Mouse (Mus musculus) liver (tissue): ENCODE data around the gene Prkce.

ENCODE experiments used
- DNase-seq: peaks from one replicate; pipeline ENCODE4 v3.0.0-alpha.2; 2020; ENCODE audit warnings: mixed read lengths

The Prkce gene

DNA sequence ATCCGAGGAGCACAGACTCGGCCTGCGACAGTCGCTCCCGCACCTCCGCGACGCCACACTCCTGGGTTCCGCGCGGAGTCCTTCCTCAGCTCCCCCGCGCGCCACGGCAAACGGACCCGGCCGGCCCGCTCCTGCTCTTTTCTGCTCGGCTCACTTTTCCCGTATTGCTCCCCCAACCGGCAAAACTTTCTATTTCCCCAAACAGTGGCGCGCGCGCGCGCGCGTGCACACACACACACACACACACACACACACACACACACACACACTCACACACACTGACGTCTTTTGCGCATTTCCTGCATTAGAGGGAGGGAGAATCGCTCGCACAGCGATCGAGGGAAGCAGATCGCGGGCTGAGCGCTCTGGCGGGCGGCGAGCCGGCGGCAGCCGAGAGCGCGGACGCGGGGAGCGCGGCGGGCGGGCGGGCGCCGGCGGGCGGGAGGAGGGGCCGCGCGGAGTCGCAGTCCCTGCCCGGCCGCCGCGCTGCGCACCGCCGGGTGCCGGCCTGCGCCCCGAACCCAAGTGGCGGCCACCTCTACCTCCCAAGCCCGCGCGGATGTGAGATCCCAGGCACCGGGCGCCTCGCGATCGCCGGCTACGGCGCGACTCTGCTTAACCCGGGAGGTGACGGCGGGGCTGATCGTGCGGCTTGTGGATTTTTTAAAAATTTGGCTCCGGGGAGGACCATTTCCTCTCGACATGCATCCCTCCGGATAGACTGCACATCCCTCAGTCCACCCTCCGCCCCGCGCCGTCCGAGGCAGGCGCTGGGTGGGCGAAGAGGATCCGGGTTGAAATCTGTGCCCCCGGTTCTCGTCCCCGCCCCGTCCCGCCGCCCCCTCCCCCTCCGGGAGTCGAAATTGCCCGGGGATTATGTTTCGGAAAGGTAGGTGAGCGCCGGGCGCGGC, at the start of gene Prkce:
Gene Prkce (plus strand): TSS at position 466 of the 911 bp plus-strand sequence.
- peak; percentile 86 for DNase-seq

DNA sequence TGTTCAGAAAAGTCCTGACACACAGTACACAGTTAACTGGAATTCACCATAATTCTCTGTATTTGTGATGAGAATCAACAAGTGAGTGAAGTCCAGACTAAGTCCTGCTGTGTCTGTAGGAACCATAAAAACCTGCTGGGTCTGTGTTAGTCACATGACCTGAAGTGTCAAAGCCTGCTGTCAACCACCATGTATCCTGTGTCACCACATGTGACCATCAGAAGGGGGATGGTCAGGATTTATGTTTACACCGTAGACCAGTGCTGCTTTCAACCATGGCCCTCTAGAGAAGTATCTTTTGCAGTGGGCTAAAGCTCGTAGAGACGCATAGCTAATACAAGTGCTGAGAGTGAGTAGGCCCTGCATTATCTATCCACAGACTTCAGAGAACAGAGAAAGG, 44.4 kb upstream of the Prkce start:
- DNase-seq: no peak

DNA sequence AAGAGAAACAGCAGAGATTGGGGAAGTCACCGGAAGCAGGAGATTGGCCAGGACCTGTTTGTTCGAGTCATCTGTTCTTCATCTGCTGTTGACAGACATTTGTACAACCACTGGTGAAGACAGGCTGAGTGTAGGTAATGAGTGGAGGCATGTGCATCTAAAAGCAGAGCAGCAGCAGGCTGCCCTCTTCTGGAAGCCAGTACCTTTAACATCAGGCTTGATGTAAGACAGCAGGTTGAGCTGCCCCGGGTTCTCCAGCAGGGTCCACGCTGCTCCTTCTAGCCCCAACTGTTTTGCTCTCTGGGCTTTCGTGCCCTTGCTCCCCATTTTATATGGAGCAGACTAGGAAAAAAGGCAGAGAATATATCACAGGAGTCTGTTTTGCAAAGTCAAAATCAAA, 41.7 kb upstream of the Prkce start:
- DNase-seq: no peak

DNA sequence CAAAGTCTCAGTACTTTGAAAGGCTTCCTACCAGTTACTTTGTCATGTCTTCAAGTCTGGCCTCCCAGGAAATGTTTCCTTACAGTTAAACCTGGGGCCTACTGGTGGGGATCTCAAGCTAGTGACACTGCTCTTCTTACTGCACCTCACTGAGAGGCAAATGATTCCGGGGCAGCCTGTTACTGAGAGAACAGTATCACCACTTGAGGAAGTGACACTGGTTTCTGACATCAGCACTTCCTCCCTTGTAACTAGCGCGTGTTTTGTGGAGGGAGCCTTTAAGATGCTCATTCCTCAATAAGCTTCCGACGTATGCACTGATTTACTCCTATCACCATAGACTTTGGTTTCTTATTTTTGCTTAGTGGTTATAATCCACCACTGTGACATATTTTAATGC, 39.4 kb upstream of the Prkce start:
- DNase-seq: no peak

DNA sequence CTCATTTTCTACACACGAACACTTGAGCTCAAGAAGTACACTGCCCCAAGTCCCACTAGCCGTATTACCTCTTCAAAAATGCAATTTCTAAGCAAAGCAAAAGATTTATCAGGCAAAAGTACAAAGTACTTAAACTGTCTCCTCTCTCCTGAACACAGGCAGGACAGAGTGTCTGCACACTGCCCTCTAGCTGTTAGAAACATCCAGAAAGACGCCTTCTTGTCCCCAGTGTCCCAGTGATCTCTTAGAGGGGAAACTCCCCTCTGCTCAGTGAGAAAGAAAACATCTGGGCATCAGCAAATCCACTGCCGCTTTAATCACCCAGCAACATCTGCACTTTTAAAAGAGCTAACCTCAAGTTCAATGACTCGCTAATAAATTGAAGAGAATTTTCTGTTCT, 35.1 kb upstream of the Prkce start:
- DNase-seq: no peak

DNA sequence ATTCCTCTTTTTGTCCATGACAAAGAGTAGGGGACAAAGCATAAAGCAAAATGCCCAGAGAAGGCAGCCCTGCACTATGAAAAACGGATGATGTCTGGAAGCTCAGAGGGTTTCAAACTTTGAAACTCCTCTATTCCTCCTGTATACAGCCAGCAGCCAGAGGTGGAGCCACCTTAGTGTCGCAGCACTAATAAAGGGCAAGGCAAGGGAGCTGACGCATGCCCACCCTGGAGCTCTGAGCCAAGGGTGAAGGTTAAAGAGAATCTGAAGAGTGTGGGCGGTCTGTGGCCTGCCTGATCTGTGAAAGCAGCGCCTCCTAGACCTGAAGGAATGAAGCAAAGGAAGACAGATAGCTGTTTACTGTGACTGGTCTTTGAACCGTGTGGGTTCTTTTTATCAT, 33.1 kb upstream of the Prkce start:
- DNase-seq: no peak

DNA sequence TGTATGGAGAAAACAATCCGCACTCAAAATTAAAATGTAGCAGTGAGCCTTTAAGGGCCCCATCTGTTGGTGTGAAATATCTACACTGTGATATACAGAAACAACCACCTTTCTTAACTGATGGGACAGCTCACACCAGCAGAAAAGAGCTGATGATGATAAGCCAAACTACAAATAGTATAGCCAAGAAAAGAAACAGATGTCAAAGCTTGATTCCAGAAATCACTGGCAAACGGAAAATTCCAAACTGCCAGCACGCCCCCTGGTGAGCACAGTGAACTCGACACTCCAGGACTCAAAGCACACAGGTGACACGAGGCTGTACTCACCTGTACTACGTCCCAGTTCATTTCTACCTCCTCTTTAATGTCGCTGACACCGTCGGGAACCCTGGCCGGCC, 31.8 kb upstream of the Prkce start:
- DNase-seq: no peak

DNA sequence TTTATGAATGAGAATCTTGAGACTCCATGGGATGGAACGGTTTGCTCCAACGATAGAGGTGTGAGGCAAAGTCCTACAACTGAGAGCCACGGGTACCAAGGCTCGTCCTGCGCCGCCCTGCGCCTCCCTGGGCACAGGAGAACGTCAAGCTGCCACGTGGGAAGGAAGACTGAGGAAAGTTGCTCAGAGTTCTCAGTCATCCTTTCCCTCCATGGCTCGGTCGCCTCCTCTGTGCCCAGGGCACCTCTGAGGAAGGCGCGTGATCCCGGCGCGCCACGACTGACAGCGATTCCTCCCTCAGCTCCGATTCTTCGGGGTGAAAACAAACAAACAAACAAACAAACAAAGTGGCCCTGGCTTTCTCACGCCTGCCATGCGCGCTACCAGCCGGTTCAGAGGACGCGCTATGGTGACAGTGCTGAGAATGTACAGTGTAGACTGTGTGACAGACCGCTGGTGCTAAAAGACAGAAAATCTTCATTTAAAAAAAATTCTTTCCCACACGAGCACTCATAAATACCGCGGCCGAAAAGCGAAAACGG, 23.0 kb upstream of the Prkce start:
- peak; percentile 25 for DNase-seq

DNA sequence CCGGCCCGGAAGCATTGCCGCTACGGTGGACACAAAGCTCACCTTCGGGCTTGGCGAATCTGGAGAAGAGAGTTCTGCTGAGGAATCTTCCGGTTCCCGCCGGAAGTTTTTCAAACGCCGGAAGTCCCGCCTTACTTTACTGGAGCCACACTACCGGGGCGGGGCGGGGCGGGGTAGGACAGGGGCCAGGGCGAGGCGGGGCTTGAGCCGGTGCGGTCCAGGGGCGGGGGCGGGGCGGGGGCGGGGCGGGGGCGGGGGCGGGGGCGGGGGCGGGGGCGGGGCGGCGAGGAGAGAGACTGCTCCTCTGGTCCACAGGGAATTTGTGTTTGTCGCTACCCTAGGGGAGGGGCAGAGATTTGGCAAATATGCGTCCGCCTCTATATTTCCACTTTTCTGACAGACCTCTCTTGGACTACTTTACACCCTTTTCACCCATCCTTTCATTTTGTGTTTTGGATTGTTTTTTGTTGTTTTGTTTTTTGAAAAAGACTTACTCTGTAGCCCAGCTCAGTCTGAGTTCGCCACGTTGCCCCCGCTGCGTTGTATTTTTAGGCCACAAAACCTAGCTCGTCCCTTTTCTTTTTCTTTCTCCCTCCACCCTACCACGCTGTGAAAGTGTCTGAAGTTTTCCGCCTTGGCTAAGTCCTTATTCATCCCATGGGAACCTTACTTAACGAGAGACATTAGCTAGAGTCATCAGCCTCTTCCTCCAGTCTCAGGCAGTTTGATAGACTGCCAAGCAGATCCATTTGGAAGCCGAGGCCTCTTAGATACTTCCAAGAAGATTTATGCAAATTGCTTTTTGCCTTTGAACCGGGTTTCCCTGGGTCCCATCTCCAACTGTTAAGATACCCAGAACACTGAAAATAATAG, 22.3 kb upstream of the Prkce start, which contains the start of gene Srbd1:
Gene Srbd1 (minus strand): TSS at position 97 of the 873 bp plus-strand sequence.
- DNase-seq: peak; percentile 96

DNA sequence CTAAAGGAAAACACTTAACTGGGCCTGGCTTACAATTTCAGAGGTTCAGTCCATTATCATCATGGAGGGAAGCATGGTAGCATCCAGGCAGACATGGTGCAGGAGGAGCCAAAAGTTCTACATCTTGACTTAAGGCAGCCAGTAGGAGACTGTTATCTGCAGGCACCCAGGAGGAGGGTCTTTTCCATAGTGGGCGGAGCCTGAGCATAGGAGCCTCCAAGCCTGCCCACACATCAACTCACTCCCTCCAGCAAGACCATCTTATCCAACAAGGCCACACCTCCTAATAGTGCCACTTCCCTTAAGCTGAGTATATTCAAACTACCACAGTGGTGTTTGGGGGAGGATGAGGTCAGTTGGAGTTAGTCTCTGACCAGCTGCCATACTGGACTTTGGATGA, 17.9 kb upstream of the Prkce start:
- DNase-seq: peak; percentile 24

DNA sequence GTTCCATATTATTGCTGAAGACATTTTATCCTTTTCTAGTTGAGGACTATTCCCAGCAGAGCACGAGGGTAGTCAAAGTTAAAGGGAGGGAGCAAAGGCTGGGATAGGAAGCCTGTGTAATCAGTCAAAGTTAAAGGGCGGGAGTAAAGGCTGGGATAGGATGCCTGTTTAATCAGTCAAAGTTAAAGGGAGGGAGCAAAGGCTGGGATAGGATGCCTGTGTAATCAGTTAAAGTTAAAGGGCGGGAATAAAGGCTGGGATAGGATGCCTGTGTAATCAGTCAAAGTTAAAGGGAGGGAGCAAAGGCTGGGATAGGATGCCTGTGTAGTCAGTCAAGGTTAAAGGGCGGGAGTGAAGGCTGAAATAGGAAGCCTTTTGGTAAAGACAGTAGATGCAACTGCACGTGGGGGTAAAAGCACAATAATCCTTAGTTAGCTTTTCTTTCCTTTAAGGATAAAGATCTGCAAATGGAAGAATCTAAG, 16.7 kb upstream of the Prkce start:
- DNase-seq: peak; percentile 58

DNA sequence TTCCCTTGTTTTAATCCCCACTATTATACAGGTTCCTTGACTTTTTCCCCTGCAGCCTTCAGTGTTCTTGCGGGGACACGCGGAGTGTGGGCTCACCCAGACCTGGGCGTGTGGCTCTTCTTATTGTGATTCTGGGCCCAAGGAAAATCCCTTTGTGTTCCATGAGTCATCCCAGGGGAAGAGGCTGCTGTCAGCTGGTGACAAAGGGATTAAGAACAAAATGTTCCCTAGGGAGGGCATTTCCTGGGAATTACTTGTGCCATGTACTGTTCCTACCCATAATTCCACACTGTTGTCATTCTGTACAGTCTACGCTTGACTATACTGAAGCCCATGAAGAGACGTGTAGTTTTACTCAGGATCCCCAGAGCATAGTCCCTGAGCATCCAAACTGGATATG, 10.6 kb upstream of the Prkce start:
- DNase-seq: no peak

DNA sequence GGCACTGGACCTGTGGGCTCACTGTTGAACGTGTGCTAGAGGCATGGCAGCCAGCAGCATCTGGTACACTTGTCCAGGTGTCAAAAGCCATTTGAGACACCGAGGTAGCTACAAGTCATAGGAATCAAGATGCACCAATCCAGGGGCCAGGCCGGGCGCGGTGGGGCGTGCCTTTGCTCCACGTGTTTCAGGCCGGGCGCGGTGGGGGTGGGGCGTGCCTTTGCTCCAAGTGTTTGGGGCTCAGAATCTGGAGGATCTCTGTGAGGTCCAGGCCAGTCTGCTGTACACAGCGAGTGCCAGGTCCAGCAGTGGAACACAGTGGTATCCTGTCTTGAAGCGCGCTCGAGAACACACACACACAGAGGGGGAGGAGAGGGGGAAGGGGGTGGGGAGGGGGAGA, 4.9 kb upstream of the Prkce start:
- DNase-seq: peak; percentile 36

DNA sequence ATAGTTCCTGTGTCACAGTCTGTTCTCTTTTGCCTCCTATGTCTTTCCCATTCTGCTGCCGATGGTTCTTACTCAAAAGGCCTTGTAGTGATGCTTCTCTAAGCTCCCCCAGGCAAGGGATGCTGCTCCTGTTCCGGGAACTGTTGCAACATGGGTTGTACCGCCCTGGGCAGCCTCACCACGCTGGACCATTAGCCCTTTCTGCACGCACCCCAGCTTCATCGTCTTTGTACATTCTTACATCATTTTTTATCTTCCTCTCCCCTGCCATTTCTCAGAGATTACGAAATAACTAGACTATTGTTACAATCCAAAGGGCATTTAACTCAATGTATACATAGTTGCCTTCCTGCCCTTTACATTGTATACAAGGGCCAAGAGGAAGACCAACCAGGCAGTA, 3.2 kb upstream of the Prkce start:
- DNase-seq: no peak

DNA sequence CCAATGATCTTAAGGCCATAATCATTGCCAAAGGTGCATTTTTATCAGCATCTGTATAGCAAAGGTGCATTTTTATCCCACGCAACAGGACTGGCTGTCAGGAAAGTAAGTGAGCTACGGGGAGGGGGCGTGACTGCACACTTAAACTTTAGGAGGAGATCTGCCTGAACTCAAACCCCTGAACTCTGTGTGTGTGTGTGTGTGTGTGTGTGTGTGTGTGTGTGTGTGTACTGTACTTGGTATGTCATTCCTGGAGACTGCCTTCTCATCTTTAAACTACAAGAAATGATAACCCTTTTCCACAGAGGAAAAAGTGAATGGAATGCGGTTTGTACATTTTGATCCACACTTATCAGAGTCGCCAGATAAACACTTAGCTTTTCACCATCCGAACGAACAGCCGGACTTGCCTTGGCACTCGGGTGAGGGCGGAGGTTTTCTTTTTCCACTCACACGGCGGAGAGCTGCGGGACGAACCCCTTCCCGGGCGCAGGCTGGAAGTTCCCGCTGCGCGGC, 1.5 kb upstream of the Prkce start:
- no peak for DNase-seq

DNA sequence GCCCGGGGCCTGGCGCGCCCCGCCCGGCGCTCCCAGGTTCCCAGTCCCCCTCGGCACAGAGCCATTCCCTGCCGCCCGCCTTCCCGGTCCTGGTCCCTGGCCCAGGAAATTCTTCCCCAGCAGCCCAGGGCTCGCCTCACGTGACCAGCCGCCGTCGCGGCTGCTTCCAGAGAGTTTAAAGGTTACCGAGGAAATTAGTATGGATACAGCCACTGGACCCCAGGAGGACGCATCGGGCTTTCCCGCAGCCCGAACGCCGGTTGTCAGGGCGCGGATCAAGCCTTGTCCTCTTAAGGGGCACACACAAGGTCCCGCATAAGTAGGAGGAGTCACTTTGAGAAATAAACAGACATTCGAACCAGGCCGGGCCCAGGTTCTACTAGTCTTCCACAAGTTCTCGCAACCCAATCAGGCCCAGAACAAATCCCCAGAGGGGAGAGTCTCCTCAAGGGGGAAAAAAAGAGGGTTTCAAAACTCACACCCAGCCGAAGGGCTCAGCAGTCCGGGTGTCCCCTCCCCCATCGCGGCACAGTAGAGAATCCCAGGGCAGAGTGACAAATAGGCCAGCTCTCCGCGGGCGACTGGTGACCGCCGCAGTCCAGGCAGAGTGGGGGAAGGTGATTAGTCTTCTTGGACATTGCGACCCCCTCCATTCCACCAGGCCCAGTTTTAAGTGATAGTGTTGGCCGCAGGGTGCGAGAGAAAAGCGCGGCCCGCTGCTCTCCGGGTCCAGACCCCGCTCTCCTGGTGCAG, 842 bp upstream of the Prkce start:
- DNase-seq: peak; percentile 64

DNA sequence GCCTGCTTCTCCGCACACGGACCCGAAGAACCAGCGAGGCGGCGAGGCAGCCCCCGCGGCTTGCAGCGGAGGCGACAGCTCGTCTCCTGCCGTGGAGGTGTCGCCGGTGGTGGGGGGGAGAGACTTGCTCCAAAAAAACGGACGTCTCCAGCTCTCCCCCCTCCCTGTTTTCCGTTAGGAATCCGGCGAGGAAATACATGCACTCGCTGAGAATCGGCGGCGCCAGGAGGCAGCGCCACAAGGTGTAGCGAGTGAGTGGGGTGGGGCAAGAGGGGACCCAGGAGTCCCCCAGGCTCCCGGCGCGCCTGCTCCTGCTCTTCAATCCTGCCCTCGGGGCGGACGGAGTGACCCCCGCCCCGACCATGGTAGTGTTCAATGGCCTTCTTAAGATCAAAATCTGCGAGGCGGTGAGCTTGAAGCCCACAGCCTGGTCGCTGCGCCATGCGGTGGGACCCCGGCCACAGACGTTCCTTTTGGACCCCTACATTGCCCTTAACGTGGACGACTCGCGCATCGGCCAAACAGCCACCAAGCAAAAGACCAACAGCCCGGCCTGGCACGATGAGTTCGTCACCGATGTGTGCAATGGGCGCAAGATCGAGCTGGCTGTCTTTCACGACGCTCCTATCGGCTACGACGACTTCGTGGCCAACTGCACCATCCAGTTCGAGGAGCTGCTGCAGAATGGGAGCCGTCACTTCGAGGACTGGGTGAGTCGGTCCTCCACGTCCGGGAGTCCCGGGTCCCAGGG, 821 bp downstream of the Prkce start:
- peak; percentile 19 for DNase-seq

DNA sequence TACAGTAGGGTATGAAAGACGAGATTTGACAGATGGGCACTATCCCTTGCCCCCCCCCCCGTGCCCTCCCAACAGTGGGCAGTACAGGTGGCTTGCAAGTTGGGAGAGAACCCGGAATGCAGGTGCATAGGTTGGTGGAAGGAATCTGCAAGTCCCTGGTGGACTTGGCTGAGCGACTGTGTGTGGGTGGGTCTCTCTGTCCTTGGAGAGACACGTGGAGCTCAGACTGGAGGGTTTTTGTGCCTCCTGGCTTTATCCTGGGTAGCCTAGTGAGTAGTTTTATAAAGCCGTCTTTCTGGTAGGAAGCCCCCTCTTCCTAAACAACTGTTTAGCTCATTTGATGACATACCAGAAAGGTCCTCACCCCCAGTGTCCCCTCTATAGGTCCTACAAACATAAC, 1.5 kb downstream of the Prkce start:
- DNase-seq: no peak

DNA sequence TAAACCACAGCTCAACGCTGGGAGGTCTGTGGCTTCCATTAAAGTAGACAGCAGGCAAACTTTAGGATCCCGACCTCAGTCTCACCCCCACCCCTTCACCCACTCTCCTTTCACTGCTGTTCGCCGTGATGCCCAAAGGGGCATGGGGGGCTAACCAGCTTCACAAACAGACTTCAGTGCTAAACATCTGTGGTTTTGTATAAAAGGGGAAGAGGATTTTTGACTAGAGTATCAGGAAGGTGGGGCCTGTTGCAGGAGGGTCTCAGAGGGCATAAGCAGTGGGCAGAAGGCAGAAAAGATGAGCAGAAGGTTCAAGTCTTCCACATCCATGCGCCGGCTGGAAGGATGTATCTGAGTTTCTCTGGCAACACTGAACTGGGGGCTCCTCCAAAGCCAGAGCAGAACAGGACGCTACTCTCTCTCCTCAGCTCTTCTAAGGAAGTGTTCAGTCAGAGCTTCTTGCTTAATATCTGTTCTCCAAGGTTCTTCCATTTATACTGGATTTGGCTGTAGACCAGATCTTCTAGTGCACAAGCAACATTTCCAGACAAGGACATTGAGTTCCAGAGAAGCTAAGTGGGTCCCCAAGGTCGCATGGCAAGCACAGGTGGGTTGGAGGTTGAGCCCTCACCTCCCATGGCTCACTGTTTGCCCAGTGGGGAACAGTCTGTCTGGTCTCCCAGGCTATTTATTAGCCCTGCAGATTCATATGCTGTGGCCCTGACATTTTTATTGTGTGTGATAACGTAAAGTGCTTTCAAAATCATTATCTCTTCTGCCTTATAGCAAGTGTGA, 2.8 kb downstream of the Prkce start:
- DNase-seq: no peak

DNA sequence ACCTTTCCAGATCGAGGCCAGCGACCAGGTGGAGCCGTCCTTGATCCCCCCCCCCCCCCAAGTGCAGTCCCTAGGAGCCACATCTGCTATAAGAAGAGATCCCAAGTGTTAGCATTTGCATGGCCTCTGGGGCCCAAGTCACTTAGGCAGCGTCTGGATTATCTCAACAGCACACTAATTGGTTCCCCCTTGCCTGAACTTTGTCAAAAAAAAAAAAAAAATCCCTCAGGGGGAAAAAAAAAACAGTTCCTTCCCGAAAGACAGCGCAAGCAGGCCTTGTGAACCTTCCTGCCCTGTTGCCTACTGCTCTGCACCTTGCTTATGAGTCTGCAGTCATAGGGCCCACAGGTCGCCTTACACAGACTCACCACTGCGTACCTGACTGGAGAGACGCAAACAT, 7.9 kb downstream of the Prkce start:
- no peak for DNase-seq

DNA sequence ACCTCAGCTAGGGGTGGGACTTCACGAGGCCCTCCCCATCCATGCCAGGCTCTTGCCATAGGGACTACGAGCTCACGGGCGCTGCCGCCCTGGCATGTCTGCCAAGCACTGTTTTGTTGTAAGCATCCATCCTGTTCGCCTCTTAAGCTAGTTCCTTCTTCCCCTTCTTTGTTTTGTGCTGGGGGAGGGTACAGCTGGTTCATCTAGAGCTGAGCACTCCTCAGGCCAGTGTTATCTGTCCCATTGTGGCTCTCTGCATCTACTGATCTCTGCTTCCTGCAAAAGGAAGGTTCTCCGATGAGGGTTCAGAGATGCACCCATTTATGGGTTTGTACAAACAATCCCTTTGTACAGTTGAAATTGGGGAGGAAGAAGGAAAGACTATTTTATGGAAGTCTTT, 9.1 kb downstream of the Prkce start:
- DNase-seq: no peak
